Mouse (Mus musculus) kidney, adult 2 months (tissue): ENCODE results near the gene Srpk2.

ENCODE experiments used
- CTCF ChIP-seq: fragments of 200-500 bp; conservative IDR thresholded peaks from 2 replicates; pipeline ENCODE4 v1.5.1; 2011; ENCODE audit warnings: low read depth, mild to moderate bottlenecking, control low read depth, low read length, moderate library complexity, mixed read lengths; ENCODE audit not compliant: insufficient read depth, insufficient read length
- POLR2A ChIP-seq: fragments of 200-500 bp; IDR thresholded peaks from one replicate; pipeline ENCODE4 v1.6.1; 2011; ENCODE audit warnings: low read depth, low read length, control low read depth

DNA sequence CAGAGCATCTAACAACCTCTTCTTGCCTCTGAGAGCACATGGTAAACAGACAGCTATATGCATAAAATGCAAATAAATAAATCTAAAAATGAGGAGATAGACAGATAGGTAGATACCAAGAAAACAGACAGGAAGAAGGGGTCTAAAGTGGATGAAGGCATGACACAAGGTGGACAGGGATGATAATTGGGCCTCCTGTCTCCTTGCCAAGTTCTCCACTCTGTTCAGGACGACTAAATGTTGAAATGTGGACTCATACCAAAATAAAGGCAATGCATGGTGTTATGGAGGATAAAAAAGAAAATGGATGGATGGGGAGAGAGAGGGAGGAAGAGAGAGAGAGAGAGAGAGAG, 33.7 kb upstream of the Srpk2 start:
- TF ChIP-seq POLR2A (no peak), CTCF (no peak)
